In the genomic region with DNA sequence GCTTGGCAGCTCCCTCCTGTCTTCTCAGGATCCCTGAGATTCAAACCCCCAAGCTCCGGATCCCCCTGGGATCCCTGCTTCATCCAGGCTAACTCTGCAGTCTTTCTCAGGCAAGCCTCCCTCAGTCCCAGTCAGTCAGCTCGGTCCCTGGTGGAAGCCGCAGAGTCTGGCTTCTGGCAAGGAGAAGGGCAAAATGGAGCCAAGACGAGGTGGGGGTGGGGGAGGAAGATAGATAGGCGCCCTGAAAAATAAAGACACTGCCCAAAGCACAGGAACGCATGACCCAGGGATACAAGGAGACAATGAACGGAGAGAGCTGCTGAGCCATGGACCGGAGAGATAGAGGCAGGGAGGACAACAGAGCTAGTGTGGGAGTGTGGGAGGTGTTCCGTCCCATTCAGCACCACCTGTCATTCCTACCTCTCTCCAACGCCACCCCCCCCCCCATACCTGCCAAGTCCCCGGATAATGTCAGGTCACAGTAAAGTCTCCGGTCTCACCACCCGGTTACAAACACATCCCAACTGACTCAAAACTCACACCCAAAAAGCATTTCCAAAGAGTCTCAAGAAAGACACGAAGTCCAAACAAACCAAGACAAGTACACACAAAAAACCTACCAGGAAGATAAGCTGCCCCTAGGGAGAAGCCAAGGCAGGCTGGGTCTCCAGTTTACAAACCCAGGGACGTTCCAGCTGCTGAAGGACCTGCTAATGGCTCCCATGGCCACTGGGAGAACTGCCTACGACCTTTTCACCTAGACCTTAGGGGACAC, we compare ENCODE assay signal across 8 mouse cellular contexts. TPM values are rescaled to one million over a fixed set of nuclear protein-coding genes. Genes with fewer than 3 reads are reported as not detected.
DNase-seq lines count a peak whose midpoint lies in the region; ATAC-seq and TF ChIP-seq lines count a peak whose summit lies in the region.

No protein-coding gene starts in this region.

- TF ChIP-seq POLR2A in testis, adult 2 months (IDR thresholded peaks at IDR 0.05; ENCODE audit: control insufficient read depth, low read depth, low read length) = no peak

- no peaks in the 10 kb centered on the region for H3K27me3 ChIP-seq in testis, adult 2 months (ENCODE audit: control insufficient read depth, insufficient read depth, low read length)
- H3K27me3 ChIP-seq in embryonic facial prominence, embryonic 15.5 days = no peaks in the 10 kb centered on the region
- no peaks in the 10 kb centered on the region for H3K27me3 ChIP-seq in hindbrain, embryonic 15.5 days
- peaks cover 23% of the 10 kb centered on the region; the same call in 1 of the 2 replicates for H3K27me3 ChIP-seq in midbrain, embryonic 10.5 days (ENCODE audit: low read depth, poor library complexity, severe bottlenecking)

- DNase-seq in testis, postnatal 10 days (ENCODE audit: low spot score) = no peak
- peak; percentile 55 for DNase-seq in midbrain, embryonic 10.5 days (ENCODE audit: low spot score)
- no peak for DNase-seq in gastrocnemius, adult 18-20 months (ENCODE audit: low spot score)
- DNase-seq in right cerebral cortex, adult 2 months (ENCODE audit: low spot score in 2 of 2) = no peak
- DNase-seq in T-cell, adult 2 months (ENCODE audit: low spot score) = no peak

- H3K4me1 ChIP-seq in testis, adult 2 months (ENCODE audit: control insufficient read depth, insufficient read depth, low read length) = peaks cover 15% of the 10 kb centered on the region
- peaks cover 73% of the 10 kb centered on the region for H3K4me1 ChIP-seq in embryonic facial prominence, embryonic 15.5 days
- H3K4me1 ChIP-seq in hindbrain, embryonic 15.5 days (replicated peaks) = peaks cover 69% of the 10 kb centered on the region
- peaks cover 81% of the 10 kb centered on the region for H3K4me1 ChIP-seq in midbrain, embryonic 10.5 days

- peak overlapping the region; percentile 77 for H3K4me2 ChIP-seq in embryonic facial prominence, embryonic 15.5 days (replicated peaks)
- H3K4me2 ChIP-seq in hindbrain, embryonic 15.5 days = peak overlapping the region; percentile 86

- H3K4me3 ChIP-seq in testis, adult 2 months (ENCODE audit: control insufficient read depth, low read depth, low read length) = peak overlapping the region; percentile 52; the same call in 1 of the 2 replicates
- H3K4me3 ChIP-seq in embryonic facial prominence, embryonic 15.5 days (replicated peaks) = peak overlapping the region; percentile 61
- H3K4me3 ChIP-seq in hindbrain, embryonic 15.5 days = peak overlapping the region; percentile 52
- peak overlapping the region; percentile 84 for H3K4me3 ChIP-seq in midbrain, embryonic 10.5 days

- no peaks in the 10 kb centered on the region for H3K9me3 ChIP-seq in embryonic facial prominence, embryonic 15.5 days (replicated peaks)
- no peaks in the 10 kb centered on the region for H3K9me3 ChIP-seq in hindbrain, embryonic 15.5 days
- H3K9me3 ChIP-seq in midbrain, embryonic 10.5 days (replicated peaks) = no peaks in the 10 kb centered on the region

- 1% methylated on average over 16 of the region's 16 CpGs for WGBS in embryonic facial prominence, embryonic 15.5 days
- under 1% methylated on average over 15 of the region's 16 CpGs for WGBS in hindbrain, embryonic 15.5 days
- WGBS in midbrain, embryonic 10.5 days = 1% methylated on average over 16 of the region's 16 CpGs

- H3K27ac ChIP-seq in testis, adult 2 months (ENCODE audit: control insufficient read depth, insufficient read depth, low read depth, low read length) = peak overlapping the region; percentile 40; the same call in 1 of the 2 replicates
- peak overlapping the region; percentile 99 for H3K27ac ChIP-seq in embryonic facial prominence, embryonic 15.5 days (replicated peaks)
- peak overlapping the region; percentile 93 for H3K27ac ChIP-seq in hindbrain, embryonic 15.5 days (replicated peaks)
- peak overlapping the region; percentile 100 for H3K27ac ChIP-seq in midbrain, embryonic 10.5 days (replicated peaks)

- peak overlapping the region; percentile 44 for H3K9ac ChIP-seq in embryonic facial prominence, embryonic 15.5 days
- peak overlapping the region; percentile 74 for H3K9ac ChIP-seq in hindbrain, embryonic 15.5 days

- no peaks in the 10 kb centered on the region for H3K36me3 ChIP-seq in testis, adult 2 months (ENCODE audit: control insufficient read depth, insufficient read depth, low read length)
- no peaks in the 10 kb centered on the region for H3K36me3 ChIP-seq in embryonic facial prominence, embryonic 15.5 days
- H3K36me3 ChIP-seq in hindbrain, embryonic 15.5 days = no peaks in the 10 kb centered on the region
- H3K36me3 ChIP-seq in midbrain, embryonic 10.5 days = peaks cover 35% of the 10 kb centered on the region

- ATAC-seq in embryonic facial prominence, embryonic 15.5 days (ENCODE audit: insufficient number of reproducible peaks, low FRiP score, low TSS enrichment, low read depth) = no peak
- ATAC-seq in hindbrain, embryonic 15.5 days (ENCODE audit: low FRiP score, low read depth) = no peak

- no peak for TF ChIP-seq CTCF in testis, adult 2 months (IDR thresholded peaks at IDR 0.05; ENCODE audit: control insufficient read depth, insufficient read depth, insufficient replicate concordance, low read depth, low read length)

RNA-seq across cellular contexts. Expression of a gene that starts 3.0 kb away (rescaled TPM):
- polyA plus RNA-seq in testis, adult 2 months (2012; rRNA removed) = 11.9 and 12.6 TPM in 2 replicates
- 95.1 and 100 TPM in 2 replicates for polyA plus RNA-seq in embryonic facial prominence, embryonic 15.5 days (2015; fragmentation: Nextera tagmentation; extraction: Ambion mirVana)
- 106 and 110 TPM in 2 replicates for polyA plus RNA-seq in hindbrain, embryonic 15.5 days (2015; fragmentation: Nextera tagmentation; extraction: Ambion mirVana)
- polyA plus RNA-seq in midbrain, embryonic 10.5 days (2016; fragmentation: Nextera tagmentation; extraction: Ambion mirVana) = 142 and 193 TPM in 2 replicates
- total RNA-seq in gastrocnemius, adult 18-20 months (2021) = 10 to 100 TPM; 12.4 to 17.1 TPM

RNA-seq across cellular contexts. Expression of a gene that starts 27.9 kb away (rescaled TPM):
- 29.4 and 33.7 TPM in 2 replicates for polyA plus RNA-seq in testis, adult 2 months (2012; rRNA removed)
- polyA plus RNA-seq in embryonic facial prominence, embryonic 15.5 days (2015; fragmentation: Nextera tagmentation; extraction: Ambion mirVana) = 35.4 and 39.5 TPM in 2 replicates
- polyA plus RNA-seq in hindbrain, embryonic 15.5 days (2015; fragmentation: Nextera tagmentation; extraction: Ambion mirVana) = 23.7 and 24.8 TPM in 2 replicates
- 50.1 and 52.3 TPM in 2 replicates for polyA plus RNA-seq in midbrain, embryonic 10.5 days (2016; fragmentation: Nextera tagmentation; extraction: Ambion mirVana)
- total RNA-seq in gastrocnemius, adult 18-20 months (2021) = 10 to 100 TPM; 17.7 to 18.9 TPM

RNA-seq across cellular contexts. Expression of a gene that starts 34.0 kb away (rescaled TPM):
- polyA plus RNA-seq in testis, adult 2 months (2012; rRNA removed) = 9.5 and 9.8 TPM in 2 replicates
- polyA plus RNA-seq in embryonic facial prominence, embryonic 15.5 days (2015; fragmentation: Nextera tagmentation; extraction: Ambion mirVana) = 16.6 and 19.0 TPM in 2 replicates
- polyA plus RNA-seq in hindbrain, embryonic 15.5 days (2015; fragmentation: Nextera tagmentation; extraction: Ambion mirVana) = 15.9 and 17.8 TPM in 2 replicates
- 19.3 and 20.6 TPM in 2 replicates for polyA plus RNA-seq in midbrain, embryonic 10.5 days (2016; fragmentation: Nextera tagmentation; extraction: Ambion mirVana)
- 10 to 100 TPM in 1 of 2 experiments, 1 to 10 TPM in 1; 9.8 to 13.7 TPM for total RNA-seq in gastrocnemius, adult 18-20 months (2021)

RNA-seq across cellular contexts. Expression of a gene that starts 57.9 kb away (rescaled TPM):
- polyA plus RNA-seq in testis, adult 2 months (2012; rRNA removed) = 0.10 and 0.11 TPM in 2 replicates
- polyA plus RNA-seq in embryonic facial prominence, embryonic 15.5 days (2015; fragmentation: Nextera tagmentation; extraction: Ambion mirVana) = 0.36 TPM in 1 of 2 replicates, not detected in the other
- polyA plus RNA-seq in hindbrain, embryonic 15.5 days (2015; fragmentation: Nextera tagmentation; extraction: Ambion mirVana) = 0.17 TPM in 1 of 2 replicates, not detected in the other
- 0.17 and 0.22 TPM in 2 replicates for polyA plus RNA-seq in midbrain, embryonic 10.5 days (2016; fragmentation: Nextera tagmentation; extraction: Ambion mirVana)
- total RNA-seq in gastrocnemius, adult 18-20 months (2021) = not detected

Comparison
In these comparisons a context has a peak if more than half of its experiments do, and no peak if none do; other contexts are left out.
1. H3K27ac ChIP-seq: peak in every context shown above with its lines; median percentile 100 in midbrain, embryonic 10.5 days; 99 in embryonic facial prominence, embryonic 15.5 days; 93 in hindbrain, embryonic 15.5 days; 40 in testis, adult 2 months.